Mouse (Mus musculus): ENCODE results near the gene Sec22a. TPM values are rescaled to one million over a fixed set of nuclear protein-coding genes. Genes with fewer than 3 reads are reported as not detected.
A peak's percentile ranks its signal among the peaks of the same experiment; 100 is the strongest.

Gene Sec22a
- total and polyA plus RNA-seq, 3 experiments = 10.5 to 98.3 (median 11.4) TPM

- TF ChIP-seq MYC (IDR thresholded peaks at IDR 0.05; ENCODE audit: low read depth, low read length) (peak; percentile 28; the same call in 1 of the 2 replicates), SMC3 (IDR thresholded peaks at IDR 0.05; ENCODE audit: low read depth, low read length) (peak; percentile 68)
Measured at GRCm38 (mm10) chr16:35319335-35319734, 44.4 kb downstream of the Sec22a start (continued).

GRCm38 (mm10) chr16:35318397-35318796 lies 45.3 kb downstream of the Sec22a start:
- no peaks in the 10 kb centered on the region for H3K27me3 ChIP-seq (ENCODE audit: control insufficient read depth in 1 of 2, insufficient read depth in 2 of 2, low read length in 2 of 2)
- peak overlapping the region; percentile 74 for H3K9ac ChIP-seq (ENCODE audit: control insufficient read depth, low read depth, low read length, poor library complexity, severe bottlenecking)
- H3K4me1 ChIP-seq (ENCODE audit: control insufficient read depth in 1 of 2, insufficient read depth in 2 of 2, low read length in 2 of 2) = peaks cover 6% of the 10 kb centered on the region in 2 experiments
- H3K79me2 ChIP-seq (ENCODE audit: control insufficient read depth, insufficient read depth, low read length, poor library complexity) = no peaks in the 10 kb centered on the region
- H3K27ac ChIP-seq (ENCODE audit: control insufficient read depth, low read depth, low read length) = peak overlapping the region; percentile 88
- DNase-seq (ENCODE audit: low read depth, low spot score) = peak; percentile 91
- H3K4me3 ChIP-seq (ENCODE audit: control insufficient read depth in 1 of 2, insufficient read depth in 1 of 2, low read depth in 2 of 2, low read length in 2 of 2) = peak overlapping the region; percentile 29 to 60
- H3K9me3 ChIP-seq (replicated peaks; ENCODE audit: insufficient read depth, low read length) = no peaks in the 10 kb centered on the region
- H3K36me3 ChIP-seq (ENCODE audit: control insufficient read depth in 1 of 2, insufficient read depth in 2 of 2, low read length in 2 of 2) = peaks cover 0 to 14% of the 10 kb centered on the region in 2 experiments; a peak in 2 of 4 replicates
- no peak for TF ChIP-seq ZKSCAN1 (IDR thresholded peaks at IDR 0.05; ENCODE audit: low read depth, low read length)
- TF ChIP-seq EP300 (IDR thresholded peaks at IDR 0.05; ENCODE audit: low read depth in 1 of 2, low read length in 2 of 2) = peak in 1 of 2 experiments; percentile 69; a peak in 2 of 4 replicates
- TF ChIP-seq TBP (IDR thresholded peaks at IDR 0.05; ENCODE audit: low read depth, low read length) = peak; percentile 66
- no peak for TF ChIP-seq USF2 (IDR thresholded peaks at IDR 0.05; ENCODE audit: borderline replicate concordance in 1 of 2, insufficient read depth in 1 of 2, low read depth in 1 of 2, low read length in 2 of 2)
- TF ChIP-seq GABPA (IDR thresholded peaks at IDR 0.05; ENCODE audit: low read depth, low read length) = no peak
- TF ChIP-seq POLR2AphosphoS5 (IDR thresholded peaks at IDR 0.05; ENCODE audit: borderline replicate concordance, low read depth, low read length) = no peak
- TF ChIP-seq HCFC1 (IDR thresholded peaks at IDR 0.05; ENCODE audit: low read depth, low read length) = 0 out of 2 replicates have a peak, but pooled peaks have one; percentile 53
- no peak for TF ChIP-seq MAZ (IDR thresholded peaks at IDR 0.05; ENCODE audit: low read depth, low read length)
- TF ChIP-seq NELFE (IDR thresholded peaks at IDR 0.05; ENCODE audit: low read depth, low read length) = peak; percentile 55; the same call in 1 of the 2 replicates
- TF ChIP-seq JUND (IDR thresholded peaks at IDR 0.05; ENCODE audit: low read depth, low read length) = no peak
- no peak for TF ChIP-seq UBTF (IDR thresholded peaks at IDR 0.05; ENCODE audit: borderline replicate concordance, insufficient read depth, low read depth, low read length)
- TF ChIP-seq POLR2A (IDR thresholded peaks at IDR 0.05; ENCODE audit: control insufficient read depth in 1 of 2, insufficient read depth in 1 of 2, low read depth in 1 of 2, low read length in 2 of 2, poor library complexity in 1 of 2) = 0 out of 4 replicates have a peak, but pooled peaks of 1 of the 2 experiments have one; percentile 20
- TF ChIP-seq NRF1 (IDR thresholded peaks at IDR 0.05; ENCODE audit: insufficient read depth, low read depth, low read length, poor library complexity, severe bottlenecking) = no peak
- no peak; the same call in 1 of the 2 replicates for TF ChIP-seq MXI1 (IDR thresholded peaks at IDR 0.05; ENCODE audit: low read depth, low read length)
- TF ChIP-seq MAX (IDR thresholded peaks at IDR 0.05; ENCODE audit: low read length) = no peak
- no peak for TF ChIP-seq MYB (IDR thresholded peaks at IDR 0.05; ENCODE audit: low read depth, low read length)
- TF ChIP-seq TCF12 (IDR thresholded peaks at IDR 0.05; ENCODE audit: low read depth, low read length) = peak; percentile 39; the same call in 1 of the 2 replicates
- TF ChIP-seq SMC3 (IDR thresholded peaks at IDR 0.05; ENCODE audit: low read depth, low read length) = no peak
- no peak for TF ChIP-seq E2F4 (IDR thresholded peaks at IDR 0.05; ENCODE audit: borderline replicate concordance, low read depth, low read length)
- no peak for TF ChIP-seq ZNF384 (IDR thresholded peaks at IDR 0.05; ENCODE audit: low read depth, low read length)
- peak; percentile 80 for TF ChIP-seq ETS1 (IDR thresholded peaks at IDR 0.05; ENCODE audit: low read depth, low read length)
- TF ChIP-seq GATA1 (IDR thresholded peaks at IDR 0.05; ENCODE audit: low read depth, low read length) = peak; percentile 89
- TF ChIP-seq MEF2A (IDR thresholded peaks at IDR 0.05; ENCODE audit: extremely low read depth, insufficient replicate concordance, low read depth, low read length, poor library complexity, severe bottlenecking) = no peak
- TF ChIP-seq MYC (IDR thresholded peaks at IDR 0.05; ENCODE audit: low read depth, low read length) = peak; percentile 64; the same call in 1 of the 2 replicates
- no peak for TF ChIP-seq KAT2A (conservative IDR thresholded peaks at IDR 0.05; ENCODE audit: low read depth, low read length)
- no peak for TF ChIP-seq ZC3H11A (IDR thresholded peaks at IDR 0.05; ENCODE audit: low read depth, low read length)
- TF ChIP-seq CTCF (IDR thresholded peaks at IDR 0.05 in 2 of 3, conservative IDR thresholded peaks at IDR 0.05 in 1 of 3; ENCODE audit: control insufficient read depth in 1 of 3, insufficient read depth in 1 of 3, low read depth in 2 of 3, low read length in 3 of 3, poor library complexity in 1 of 3, severe bottlenecking in 1 of 3) = no peak
- peak; percentile 51; the same call in 1 of the 2 replicates for TF ChIP-seq SIN3A (IDR thresholded peaks at IDR 0.05; ENCODE audit: low read length)
- TF ChIP-seq POLR2AphosphoS2 (IDR thresholded peaks at IDR 0.05; ENCODE audit: low read length) = no peak
- TF ChIP-seq TAL1 (IDR thresholded peaks at IDR 0.05; ENCODE audit: low read length) = peak; percentile 63
- TF ChIP-seq ELF1 (IDR thresholded peaks at IDR 0.05; ENCODE audit: low read depth, low read length) = no peak
- peak; percentile 31; the same call in 1 of the 2 replicates for TF ChIP-seq RCOR1 (IDR thresholded peaks at IDR 0.05; ENCODE audit: low read depth, low read length)
- TF ChIP-seq CHD1 (IDR thresholded peaks at IDR 0.05; ENCODE audit: low read depth, low read length) = no peak
- TF ChIP-seq MAFK (IDR thresholded peaks at IDR 0.05; ENCODE audit: borderline replicate concordance, low read depth, low read length) = 0 out of 2 replicates have a peak, but pooled peaks have one; percentile 9

All from MEL (cell line).